Mouse (Mus musculus) lung, embryonic 14.5 days (tissue): ENCODE measurements at regions not wholly inside any gene's neighbourhood (a gene's known extent, or its start where the extent isn't known, plus 50 kb on each side); places are given as distances from the start of the nearest gene placed in this dataset.

Experiments used
- ATAC-seq: fragments of 200-750 bp; cut with Nextera tagmentation; 2 replicates; pipeline ENCODE4 v1.8.0; 2017; ENCODE audit warnings: mild to moderate bottlenecking, moderate TSS enrichment, moderate library complexity; ENCODE audit not compliant: insufficient read depth
- DNase-seq: peaks from one replicate; pipeline ENCODE4 v3.0.0-alpha.2; 2015
- H3K27ac ChIP-seq: fragments of 300-500 bp; sonication (generic); 2 replicates; pipeline ENCODE4 v1.5.1; 2014; ENCODE audit warnings: low read depth, mild to moderate bottlenecking, moderate library complexity
- H3K27me3 ChIP-seq: fragments of 300-500 bp; sonication (generic); 2 replicates; pipeline ENCODE4 v1.6.1; 2014; ENCODE audit warnings: low read length, control low read depth; ENCODE audit not compliant: insufficient read depth
- H3K36me3 ChIP-seq: fragments of 300-500 bp; sonication (generic); 2 replicates; pipeline ENCODE4 v1.6.1; 2014; ENCODE audit warnings: control low read depth; ENCODE audit not compliant: insufficient read depth
- H3K4me1 ChIP-seq: fragments of 300-500 bp; sonication (generic); 2 replicates; pipeline ENCODE4 v1.6.1; 2014; ENCODE audit warnings: antibody characterized with exemption, control low read depth; ENCODE audit not compliant: insufficient read depth
- H3K4me2 ChIP-seq: fragments of 300-500 bp; sonication (generic); 2 replicates; pipeline ENCODE4 v1.6.1; 2014; ENCODE audit warnings: mild to moderate bottlenecking
- H3K4me3 ChIP-seq: fragments of 300-500 bp; sonication (generic); 2 replicates; pipeline ENCODE4 v1.5.1; 2014; ENCODE audit warnings: low read depth, low read length
- H3K9ac ChIP-seq: fragments of 300-500 bp; sonication (generic); 2 replicates; pipeline ENCODE4 v1.6.1; 2014
- H3K9me3 ChIP-seq: fragments of 300-500 bp; sonication (generic); 2 replicates; pipeline ENCODE4 v1.6.1; 2016; ENCODE audit warnings: low read depth, low read length, control low read depth
- CTCF ChIP-seq: IDR thresholded peaks from 2 replicates; pipeline ENCODE4 v1.5.1; 2016; ENCODE audit warnings: antibody characterized with exemption, low read depth
- WGBS: fragments of 180-500 bp; shearing (Covaris S2); extraction: QIAGEN DNeasy Blood & Tissue Kit; methylation state at CpG from one replicate; pipeline ENCODE4 v1.1.7; 2014; 5-methylcytosine and 5-hydroxymethylcytosine counted together

DNA sequence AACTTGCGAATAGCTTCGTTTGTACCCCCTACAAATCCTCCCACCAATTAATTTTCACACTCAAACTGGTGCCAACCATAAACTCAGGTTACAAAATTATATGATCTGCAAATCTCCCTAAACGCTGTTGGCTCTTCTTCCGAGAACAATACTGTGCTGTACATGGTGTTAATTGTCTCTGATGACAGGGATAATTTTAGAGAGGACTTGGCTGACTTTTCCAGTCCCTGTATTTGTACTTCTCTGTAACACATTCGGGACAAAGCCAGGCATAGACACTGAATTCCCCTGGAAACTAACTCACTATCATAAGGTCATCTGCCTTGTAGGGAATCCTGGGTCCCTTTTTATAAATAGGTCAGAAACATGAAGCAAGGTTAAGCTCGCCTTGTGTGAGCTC is 442.4 kb downstream of the Ppargc1a start:
- Histone ChIP-seq H3K9me3 (no peaks in the 10 kb centered on the region), H3K27ac (no peak overlapping the region), H3K36me3 (no peaks in the 10 kb centered on the region), H3K4me3 (no peak overlapping the region), H3K4me1 (no peaks in the 10 kb centered on the region), H3K4me2 (no peak overlapping the region), H3K9ac (no peak overlapping the region), H3K27me3 (no peaks in the 10 kb centered on the region)
- DNase-seq (no peak), ATAC-seq (no peak)
- WGBS: 72% methylated on average over 6 of the region's 6 CpGs
- no peak for TF ChIP-seq CTCF

DNA sequence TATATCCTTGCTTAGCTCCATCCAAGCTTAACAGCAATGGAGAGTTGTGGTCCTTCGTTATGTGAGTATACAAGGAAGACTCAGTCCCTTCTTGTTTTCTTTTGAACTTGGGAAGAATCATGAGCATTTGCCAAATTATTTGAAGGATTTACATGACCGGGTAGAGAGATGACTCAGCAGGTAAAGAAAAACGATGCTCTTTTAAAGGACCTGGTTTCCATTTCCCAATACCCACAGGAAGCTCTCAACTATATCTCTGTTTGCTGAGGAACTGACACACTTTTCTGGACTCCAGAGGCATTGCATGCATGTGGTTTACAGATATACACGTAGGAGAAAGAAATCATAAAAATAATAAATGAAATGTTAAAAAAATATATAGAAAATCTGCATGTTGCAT is 457.5 kb downstream of the Ppargc1a start:
- H3K4me1 ChIP-seq: no peaks in the 10 kb centered on the region
- no peak overlapping the region for H3K27ac ChIP-seq
- no peak overlapping the region for H3K9ac ChIP-seq
- H3K27me3 ChIP-seq: no peaks in the 10 kb centered on the region
- ATAC-seq: no peak
- WGBS: 70% methylated on average over 4 of the region's 4 CpGs
- H3K4me3 ChIP-seq: no peak overlapping the region
- no peaks in the 10 kb centered on the region for H3K36me3 ChIP-seq
- no peak for DNase-seq
- H3K9me3 ChIP-seq: no peaks in the 10 kb centered on the region
- no peak for TF ChIP-seq CTCF
- no peak overlapping the region for H3K4me2 ChIP-seq

DNA sequence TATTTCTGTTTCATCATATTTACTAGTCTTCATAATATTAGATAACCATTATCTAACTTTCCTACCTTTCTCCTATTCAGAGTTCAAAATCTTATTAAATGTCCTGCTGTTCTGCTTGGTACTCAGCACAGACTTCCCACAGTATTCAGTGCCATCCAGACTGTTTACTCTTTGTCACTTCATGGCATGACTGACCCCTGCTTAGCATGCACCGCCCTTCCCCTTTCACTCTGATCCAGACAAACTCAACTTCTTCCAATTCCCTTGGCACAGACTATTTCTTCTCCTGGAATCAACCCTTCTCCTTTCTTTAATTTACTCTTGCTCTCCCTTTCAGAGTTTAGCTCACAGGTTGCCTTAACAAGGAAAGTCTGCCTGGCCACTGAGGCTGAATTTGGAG is 458.8 kb downstream of the Ppargc1a start:
- TF ChIP-seq CTCF: no peak
- 71% methylated on average over 1 of the region's 1 CpGs for WGBS
- Histone ChIP-seq H3K9me3 (no peaks in the 10 kb centered on the region), H3K9ac (no peak overlapping the region), H3K4me1 (no peaks in the 10 kb centered on the region), H3K4me3 (no peak overlapping the region), H3K27me3 (no peaks in the 10 kb centered on the region), H3K4me2 (no peak overlapping the region), H3K27ac (no peak overlapping the region), H3K36me3 (no peaks in the 10 kb centered on the region)
- DNase-seq (no peak), ATAC-seq (no peak)

DNA sequence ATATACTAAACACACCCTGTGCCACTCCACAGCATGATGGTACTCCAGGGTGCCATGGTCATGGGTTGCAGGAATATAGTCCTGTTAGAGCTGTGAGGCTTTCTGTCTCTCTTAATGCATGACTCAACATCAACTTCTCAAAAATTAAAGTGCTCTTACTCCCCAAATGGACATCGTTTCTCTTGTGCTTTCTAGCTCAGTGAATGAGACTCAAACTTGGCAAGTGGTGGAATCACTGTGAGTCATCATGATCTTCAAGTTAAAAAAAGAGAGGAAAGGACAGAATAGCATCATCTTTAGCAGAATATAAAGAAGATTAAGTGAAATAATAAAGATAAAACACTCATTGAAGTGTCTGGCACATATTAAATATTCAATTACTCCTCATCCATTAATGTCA is 459.3 kb downstream of the Ppargc1a start:
- no peak for TF ChIP-seq CTCF
- DNase-seq: peak; percentile 0

DNA sequence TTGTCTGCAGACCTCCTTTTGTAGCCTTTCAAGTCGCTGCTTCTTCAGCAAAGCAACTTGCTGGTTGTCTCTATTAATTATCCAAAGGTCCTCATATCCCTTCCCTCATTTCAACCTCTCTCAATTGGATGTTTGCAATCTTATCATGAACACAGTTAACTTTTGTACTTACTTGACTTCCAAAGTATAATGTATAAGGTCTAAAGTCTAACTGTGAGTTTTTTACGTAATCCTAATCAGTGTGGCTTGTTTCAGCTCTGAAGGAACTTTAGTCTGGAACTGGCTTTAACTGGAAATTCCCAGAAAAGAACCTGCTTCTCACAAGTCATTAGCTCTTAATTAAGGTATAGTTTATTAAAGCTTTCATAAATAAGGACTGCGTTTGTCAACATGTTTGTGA is 467.6 kb downstream of the Ppargc1a start:
- H3K4me1 ChIP-seq: no peaks in the 10 kb centered on the region
- 77% methylated on average over 3 of the region's 3 CpGs for WGBS
- no peak overlapping the region for H3K4me2 ChIP-seq
- H3K4me3 ChIP-seq: no peak overlapping the region
- no peak for DNase-seq
- no peak for ATAC-seq
- no peak overlapping the region for H3K27ac ChIP-seq
- no peak for TF ChIP-seq CTCF
- no peak overlapping the region for H3K9ac ChIP-seq
- no peaks in the 10 kb centered on the region for H3K27me3 ChIP-seq
- no peaks in the 10 kb centered on the region for H3K9me3 ChIP-seq
- H3K36me3 ChIP-seq: no peaks in the 10 kb centered on the region

More for the DNA sequence above, 459.3 kb downstream of the Ppargc1a start:
- H3K27me3 ChIP-seq: no peaks in the 10 kb centered on the region
- H3K4me1 ChIP-seq: no peaks in the 10 kb centered on the region
- H3K4me2 ChIP-seq: no peak overlapping the region
- WGBS: 44% methylated on average over 1 of the region's 1 CpGs
- no peak overlapping the region for H3K9ac ChIP-seq
- no peak overlapping the region for H3K27ac ChIP-seq
- no peaks in the 10 kb centered on the region for H3K9me3 ChIP-seq
- no peak overlapping the region for H3K4me3 ChIP-seq
- H3K36me3 ChIP-seq: no peaks in the 10 kb centered on the region
- ATAC-seq: no peak

DNA sequence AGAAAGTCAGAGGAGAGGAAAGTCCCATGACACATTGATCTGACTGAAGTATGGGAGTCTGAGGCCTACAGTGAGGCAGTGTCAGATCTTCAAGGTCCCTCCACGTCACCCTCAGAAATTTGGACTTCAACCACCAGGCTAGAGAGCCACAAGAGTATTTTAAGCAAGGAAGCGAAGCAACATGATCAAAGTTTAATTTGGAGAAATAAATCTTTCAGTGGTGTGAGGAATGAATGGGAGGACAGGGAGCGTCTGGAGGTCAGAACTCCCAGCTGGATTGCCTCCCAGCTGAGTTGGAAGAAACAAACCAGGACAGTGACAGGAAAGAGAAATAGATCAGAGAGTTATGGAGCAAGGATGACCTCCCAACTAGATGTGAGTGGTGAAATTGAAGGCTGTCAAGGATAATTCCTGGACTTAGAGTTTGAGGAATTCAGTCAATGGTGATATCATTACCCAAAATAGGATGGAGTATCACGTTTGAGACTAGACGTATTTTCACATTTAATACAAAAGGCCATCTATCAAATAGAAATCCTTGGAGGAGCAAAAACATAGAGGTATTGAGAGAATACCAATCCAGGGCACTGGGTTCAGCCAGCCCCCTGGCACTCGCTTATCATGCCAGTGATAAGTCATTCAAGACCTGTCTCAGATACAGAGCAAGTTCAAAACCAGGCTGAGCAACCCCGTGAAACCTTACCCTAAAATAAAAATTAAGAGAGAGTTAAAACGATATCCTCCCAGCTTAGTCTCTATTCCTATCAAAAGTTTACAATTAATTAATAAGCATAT is 494.7 kb downstream of the Ppargc1a start:
- peaks cover 4% of the 10 kb centered on the region; the same call in 1 of the 2 replicates for H3K4me1 ChIP-seq
- H3K4me2 ChIP-seq: no peak overlapping the region
- no peaks in the 10 kb centered on the region for H3K36me3 ChIP-seq
- DNase-seq (peak; percentile 78), ATAC-seq (peak; percentile 94)
- WGBS: 41% methylated on average over 8 of the region's 8 CpGs
- no peaks in the 10 kb centered on the region for H3K9me3 ChIP-seq
- no peak overlapping the region; the same call in 1 of the 2 replicates for H3K27ac ChIP-seq
- no peaks in the 10 kb centered on the region for H3K27me3 ChIP-seq
- H3K4me3 ChIP-seq: no peak overlapping the region
- no peak overlapping the region for H3K9ac ChIP-seq
- no peak for TF ChIP-seq CTCF

DNA sequence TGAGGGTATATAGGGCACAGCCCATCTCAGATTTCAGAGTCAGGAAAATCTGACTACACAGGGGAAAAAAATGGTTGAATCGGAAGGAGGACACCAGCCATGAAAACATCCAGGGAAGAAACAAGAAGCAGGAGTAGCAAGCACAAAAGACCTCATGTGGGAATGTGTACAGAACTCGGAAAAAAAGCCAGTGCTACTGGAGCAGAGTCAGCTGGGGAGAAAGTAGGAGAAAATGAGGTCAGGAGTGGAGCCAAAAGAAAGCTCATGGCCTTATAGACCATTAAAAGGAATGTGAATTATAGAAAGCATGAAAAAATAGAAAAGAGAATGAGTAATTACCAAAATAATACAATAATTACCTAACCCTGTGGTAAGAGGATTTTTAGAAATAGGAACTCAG is 495.4 kb downstream of the Ppargc1a start:
- Histone ChIP-seq H3K27ac (no peak overlapping the region; the same call in 1 of the 2 replicates), H3K4me1 (peaks cover 4% of the 10 kb centered on the region; the same call in 1 of the 2 replicates), H3K4me2 (no peak overlapping the region), H3K36me3 (no peaks in the 10 kb centered on the region), H3K4me3 (no peak overlapping the region), H3K9me3 (no peaks in the 10 kb centered on the region), H3K27me3 (no peaks in the 10 kb centered on the region), H3K9ac (no peak overlapping the region)
- ATAC-seq (peak; percentile 77), DNase-seq (peak; percentile 78)
- TF ChIP-seq CTCF: no peak
- 43% methylated on average over 2 of the region's 2 CpGs for WGBS
